Mouse (Mus musculus) cerebellum, adult 2 months (tissue): ENCODE data around the gene Pilrb2. TPM values are rescaled to one million over a fixed set of nuclear protein-coding genes. Genes with fewer than 3 reads are reported as not detected.
"Not testable (repeated sequence)": the region's sequence is repeated elsewhere in the genome, so short reads cannot be mapped to it uniquely, and the experiment has no call there.

Experiments
- DNase-seq, 2 experiments: peaks; one replicate each; pipeline ENCODE4 v3.0.0; 2021
- H3K27ac ChIP-seq: fragments of 200-500 bp; 2 replicates; pipeline ENCODE4 v1.5.1; 2012; ENCODE audit warnings: low read length, control low read depth, inconsistent platforms; ENCODE audit not compliant: insufficient read depth
- H3K27me3 ChIP-seq: fragments of 200-500 bp; 2 replicates; pipeline ENCODE4 v1.6.1; 2012; ENCODE audit warnings: inconsistent platforms, mild to moderate bottlenecking, low read length, moderate library complexity; ENCODE audit not compliant: control insufficient read depth, insufficient read depth
- H3K4me1 ChIP-seq: fragments of 200-500 bp; 2 replicates; pipeline ENCODE4 v1.6.1; 2011; ENCODE audit warnings: low read length; ENCODE audit not compliant: control insufficient read depth, insufficient read depth
- H3K4me3 ChIP-seq: fragments of 200-500 bp; replicated peaks from 2 replicates; pipeline ENCODE3; 2011; ENCODE audit warnings: mild to moderate bottlenecking, low read depth, low read length, control low read depth; ENCODE audit not compliant: insufficient read depth
- CTCF ChIP-seq: fragments of 200-500 bp; IDR thresholded peaks from 2 replicates; pipeline ENCODE4 v1.5.1; 2011; ENCODE audit warnings: low read depth, mild to moderate bottlenecking, control low read depth, low read length, moderate library complexity, borderline replicate concordance; ENCODE audit not compliant: insufficient read depth
- POLR2A ChIP-seq: fragments of 200-500 bp; IDR thresholded peaks from 2 replicates; pipeline ENCODE4 v1.6.1; 2011; ENCODE audit warnings: low read length, control low read depth, borderline replicate concordance; ENCODE audit not compliant: insufficient read depth
- WGBS: fragments of 180-500 bp; shearing (Covaris S2); methylation state at CpG from one replicate; pipeline ENCODE4 v1.1.7; 2018; 5-methylcytosine and 5-hydroxymethylcytosine counted together
- polyA plus RNA-seq: library from polyadenylated mRNA; depleted of rRNA; stranded (reverse); fragments of >200 nt; gene quantifications from 2 replicates; pipeline ENCODE4 v1.2.3, GENCODE M21; 2012

Gene Pilrb2
- polyA plus RNA-seq, 1 experiment, result 0.23 TPM

- Histone ChIP-seq H3K4me1 (no peaks in the 10 kb centered on the region), H3K4me3 (no peak overlapping the region), H3K27ac (no peak overlapping the region), H3K27me3 (no peaks in the 10 kb centered on the region)
- TF ChIP-seq CTCF (no peak), POLR2A (no peak)
- DNase-seq, result no peak
Observed at GRCm38 (mm10) chr5:137836611-137837010, 35.0 kb downstream of the Pilrb2 start.

GRCm38 (mm10) chr5:137835966-137836520, 35.6 kb downstream of the Pilrb2 start, which contains the start of gene Pilra:
Pilra (minus strand) TSS chr5:137836281.
- not testable (repeated sequence) for H3K27ac ChIP-seq, H3K4me1 ChIP-seq, H3K27me3 ChIP-seq, DNase-seq, H3K4me3 ChIP-seq
- WGBS, result 34% methylated on average over 2 of the region's 2 CpGs

- Histone ChIP-seq H3K27me3 (no peaks in the 10 kb centered on the region), H3K4me3 (no peak overlapping the region), H3K27ac (no peak overlapping the region), H3K4me1 (no peaks in the 10 kb centered on the region)
- TF ChIP-seq POLR2A (no peak), CTCF (no peak)
- WGBS, result 51% methylated on average over 4 of the region's 4 CpGs
- no peak for DNase-seq
Observed at GRCm38 (mm10) chr5:137833500-137833899, 38.1 kb downstream of the Pilrb2 start.

GRCm38 (mm10) chr5:137831506-137831905, 40.1 kb downstream of the Pilrb2 start:
- no peak overlapping the region for H3K27ac ChIP-seq
- no peak overlapping the region for H3K4me3 ChIP-seq
- TF ChIP-seq POLR2A, result no peak
- no peaks in the 10 kb centered on the region for H3K27me3 ChIP-seq
- 72% methylated on average over 6 of the region's 6 CpGs for WGBS
- DNase-seq, result no peak
- H3K4me1 ChIP-seq, result no peaks in the 10 kb centered on the region

GRCm38 (mm10) chr5:137831106-137831505, 40.5 kb downstream of the Pilrb2 start:
- DNase-seq, result no peak
- no peaks in the 10 kb centered on the region for H3K4me1 ChIP-seq
- WGBS, result 76% methylated on average over 4 of the region's 4 CpGs
- H3K27ac ChIP-seq, result no peak overlapping the region
- no peak overlapping the region for H3K4me3 ChIP-seq
- H3K27me3 ChIP-seq, result no peaks in the 10 kb centered on the region
- no peak for TF ChIP-seq CTCF
- TF ChIP-seq POLR2A, result no peak

- WGBS, result 81% methylated on average over 7 of the region's 7 CpGs
- TF ChIP-seq CTCF (no peak), POLR2A (no peak)
- H3K27me3 ChIP-seq, result no peaks in the 10 kb centered on the region
- H3K4me3 ChIP-seq, result no peak overlapping the region
- H3K27ac ChIP-seq, result no peak overlapping the region
- no peak for DNase-seq
- no peaks in the 10 kb centered on the region for H3K4me1 ChIP-seq
Observed at GRCm38 (mm10) chr5:137830238-137830637, 41.4 kb downstream of the Pilrb2 start.

- H3K27ac ChIP-seq, result no peak overlapping the region
- WGBS, result 80% methylated on average over 6 of the region's 6 CpGs
- H3K4me3 ChIP-seq, result no peak overlapping the region
- DNase-seq, result no peak
- H3K4me1 ChIP-seq, result no peaks in the 10 kb centered on the region
- no peak for TF ChIP-seq CTCF
- no peak for TF ChIP-seq POLR2A
- no peaks in the 10 kb centered on the region for H3K27me3 ChIP-seq
Observed at GRCm38 (mm10) chr5:137828694-137829093, 42.9 kb downstream of the Pilrb2 start.

DNA sequence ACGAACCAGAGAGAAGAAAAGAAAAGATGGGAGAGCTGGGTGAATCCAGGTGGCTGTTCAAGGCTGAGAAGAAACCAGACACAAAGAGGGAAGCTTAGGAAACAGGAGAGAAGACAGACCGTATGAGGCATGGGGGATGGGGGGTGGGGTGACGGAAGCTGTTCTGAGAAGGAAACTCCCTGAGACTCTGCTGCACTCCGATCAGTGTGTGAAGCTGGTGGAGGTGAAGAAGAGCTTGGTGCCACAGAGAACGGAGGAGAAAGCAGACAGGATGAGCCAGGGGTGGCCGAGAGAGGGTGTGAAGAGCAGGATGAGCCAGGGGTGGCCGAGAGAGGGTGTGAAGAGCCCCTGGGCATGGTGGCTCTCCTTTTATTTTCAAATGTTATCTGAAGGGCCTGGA, 45.2 kb downstream of the Pilrb2 start:
- Histone ChIP-seq H3K4me1 (no peaks in the 10 kb centered on the region), H3K27me3 (no peaks in the 10 kb centered on the region), H3K4me3 (no peak overlapping the region), H3K27ac (no peak overlapping the region)
- no peak for DNase-seq
- WGBS, result 71% methylated on average over 7 of the region's 7 CpGs
- no peak for TF ChIP-seq CTCF
- TF ChIP-seq POLR2A, result no peak
